Mouse (Mus musculus) liver, embryonic 14.5 days (tissue): Measurements from ENCODE around the gene Ccdc146. TPM values are rescaled to one million over a fixed set of nuclear protein-coding genes. Genes with fewer than 3 reads are reported as not detected.

Experiments used
- ATAC-seq: fragments of 200-750 bp; cut with Nextera tagmentation; 2 replicates; pipeline ENCODE4 v1.8.0; 2017; ENCODE audit warnings: moderate number of reproducible peaks, mild to moderate bottlenecking, moderate library complexity; ENCODE audit not compliant: insufficient read depth
- DNase-seq, 3 experiments: peaks; one replicate each; pipeline ENCODE4 v3.0.0-alpha.2; 2012 to 2013; ENCODE audit warnings: low read depth in 3 of 3, low spot score in 3 of 3
- H3K27ac ChIP-seq: fragments of 300-500 bp; sonication (generic); 2 replicates; pipeline ENCODE4 v1.5.1; 2014; ENCODE audit warnings: moderate library complexity, mild to moderate bottlenecking, control low read depth, inconsistent platforms
- H3K27me3 ChIP-seq: fragments of 300-500 bp; sonication (generic); 2 replicates; pipeline ENCODE4 v1.6.1; 2014; ENCODE audit warnings: mild to moderate bottlenecking, low read length, moderate library complexity; ENCODE audit not compliant: control insufficient read depth, insufficient read depth
- H3K36me3 ChIP-seq: fragments of 300-500 bp; sonication (generic); replicated peaks from 2 replicates; pipeline ENCODE4 v1.6.1; 2014; ENCODE audit warnings: low read depth; ENCODE audit not compliant: control insufficient read depth, insufficient read depth
- H3K4me1 ChIP-seq, 2 experiments: fragments of 200-500 bp in 1 of 2; fragments of 300-500 bp in 1 of 2; sonication (generic) in 1 of 2; replicated peaks; 2 replicates each; pipeline ENCODE4 v1.6.1; 2012 to 2014; ENCODE audit warnings: antibody characterized with exemption in 1 of 2, inconsistent platforms in 1 of 2, low read length in 1 of 2; ENCODE audit not compliant: control insufficient read depth in 2 of 2, insufficient read depth in 2 of 2
- H3K4me2 ChIP-seq: fragments of 300-500 bp; sonication (generic); 2 replicates; pipeline ENCODE4 v1.6.1; 2014; ENCODE audit warnings: low read depth, mild to moderate bottlenecking, control low read depth, moderate library complexity
- H3K4me3 ChIP-seq, 2 experiments: fragments of 200-500 bp in 1 of 2; fragments of 300-500 bp in 1 of 2; sonication (generic) in 1 of 2; 2 replicates each; pipeline ENCODE4 v1.5.1; 2012 to 2014; ENCODE audit warnings: low read depth in 2 of 2, low read length in 2 of 2, mild to moderate bottlenecking in 2 of 2, control low read depth in 1 of 2, inconsistent platforms in 1 of 2, moderate library complexity in 1 of 2; ENCODE audit not compliant: insufficient read depth in 1 of 2
- H3K9ac ChIP-seq: fragments of 300-500 bp; sonication (generic); replicated peaks from 2 replicates; pipeline ENCODE4 v1.6.1; 2014; ENCODE audit warnings: mild to moderate bottlenecking, control low read depth, moderate library complexity
- H3K9me3 ChIP-seq: fragments of 300-500 bp; sonication (generic); 2 replicates; pipeline ENCODE4 v1.6.1; 2016; ENCODE audit warnings: low read length, mixed read lengths; ENCODE audit not compliant: control insufficient read depth
- CTCF ChIP-seq: IDR thresholded peaks from 2 replicates; pipeline ENCODE4 v1.5.1; 2016; ENCODE audit warnings: antibody characterized with exemption, low read depth, control low read depth
- EP300 ChIP-seq: IDR thresholded peaks from 2 replicates; pipeline ENCODE4 v1.6.1; 2016; ENCODE audit warnings: antibody characterized with exemption, low read depth
- WGBS: fragments of 180-500 bp; shearing (Covaris S2); extraction: QIAGEN DNeasy Blood & Tissue Kit; methylation state at CpG from one replicate; pipeline ENCODE4 v1.1.7; 2014; ENCODE audit not compliant: insufficient replicate concordance; 5-methylcytosine and 5-hydroxymethylcytosine counted together
- polyA plus RNA-seq, 2 experiments: library from polyadenylated mRNA; depleted of rRNA in 1 of 2; stranded (reverse) in 1 of 2; unstranded in 1 of 2; fragments of >200 nt; fragmentation: Nextera tagmentation in 1 of 2; extraction: Ambion mirVana in 1 of 2; gene quantifications; 2 replicates each; pipeline versions ENCODE4 v1.2.1 to v1.2.3; 2012 to 2014

Gene Ccdc146
- polyA plus RNA-seq, 2 experiments = 0.04 TPM; not detected in 1

DNA sequence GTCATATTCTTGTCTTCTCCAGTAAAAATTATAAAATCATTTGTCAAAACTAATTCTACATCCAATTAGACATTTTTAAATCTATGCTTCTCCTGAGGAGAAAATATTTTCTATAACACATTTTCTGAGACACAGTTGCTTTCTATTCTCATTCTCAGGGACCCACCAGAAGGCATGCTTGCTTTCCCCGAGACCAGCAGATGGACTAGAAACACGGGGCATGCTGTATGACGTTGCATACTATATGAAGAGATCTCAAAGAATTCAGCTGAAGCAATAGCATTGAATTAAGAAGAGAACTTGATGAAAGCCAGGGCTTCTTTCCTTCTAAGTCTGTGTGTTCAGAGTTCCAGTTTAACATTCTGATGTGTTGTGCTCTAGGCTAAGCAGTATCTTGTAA, 109.8 kb downstream of the Ccdc146 start:
- no peaks in the 10 kb centered on the region for H3K27me3 ChIP-seq
- H3K4me3 ChIP-seq = no peak overlapping the region
- H3K9me3 ChIP-seq = no peaks in the 10 kb centered on the region
- no peaks in the 10 kb centered on the region for H3K4me1 ChIP-seq
- no peak for DNase-seq
- no peak overlapping the region for H3K9ac ChIP-seq
- no peak overlapping the region for H3K4me2 ChIP-seq
- TF ChIP-seq EP300 (no peak), CTCF (no peak)
- no peaks in the 10 kb centered on the region for H3K36me3 ChIP-seq
- 51% methylated on average over 3 of the region's 3 CpGs for whole genome bisulfite sequencing
- ATAC-seq = no peak
- H3K27ac ChIP-seq = no peak overlapping the region

DNA sequence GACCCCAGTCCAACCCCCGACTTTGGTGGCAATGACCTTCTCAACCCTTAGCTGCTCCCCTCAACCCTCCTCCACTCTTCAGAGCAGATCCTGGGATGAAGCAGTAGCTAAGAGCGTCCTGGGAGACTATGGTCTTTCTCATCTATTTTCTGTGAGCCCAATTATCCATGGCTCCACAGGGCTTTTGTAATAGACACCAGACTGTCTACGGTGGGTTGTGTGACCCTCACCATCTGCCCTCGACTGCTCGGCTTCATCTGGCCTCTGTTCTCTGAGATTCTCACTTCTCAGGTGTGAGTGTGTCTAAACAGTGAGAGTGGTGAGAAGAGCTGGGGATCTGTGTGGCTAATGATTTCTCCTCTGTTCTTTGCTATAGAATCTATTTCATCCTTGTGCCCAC, 117.3 kb downstream of the Ccdc146 start:
- H3K9me3 ChIP-seq = no peaks in the 10 kb centered on the region
- no peaks in the 10 kb centered on the region for H3K27me3 ChIP-seq
- no peak for ATAC-seq
- no peak overlapping the region for H3K4me2 ChIP-seq
- 64% methylated on average over 5 of the region's 5 CpGs for WGBS
- H3K36me3 ChIP-seq = no peaks in the 10 kb centered on the region
- no peak overlapping the region for H3K27ac ChIP-seq
- TF ChIP-seq CTCF (no peak), EP300 (no peak)
- DNase-seq = no peak
- H3K4me1 ChIP-seq = no peaks in the 10 kb centered on the region
- H3K9ac ChIP-seq = no peak overlapping the region
- H3K4me3 ChIP-seq = no peak overlapping the region

DNA sequence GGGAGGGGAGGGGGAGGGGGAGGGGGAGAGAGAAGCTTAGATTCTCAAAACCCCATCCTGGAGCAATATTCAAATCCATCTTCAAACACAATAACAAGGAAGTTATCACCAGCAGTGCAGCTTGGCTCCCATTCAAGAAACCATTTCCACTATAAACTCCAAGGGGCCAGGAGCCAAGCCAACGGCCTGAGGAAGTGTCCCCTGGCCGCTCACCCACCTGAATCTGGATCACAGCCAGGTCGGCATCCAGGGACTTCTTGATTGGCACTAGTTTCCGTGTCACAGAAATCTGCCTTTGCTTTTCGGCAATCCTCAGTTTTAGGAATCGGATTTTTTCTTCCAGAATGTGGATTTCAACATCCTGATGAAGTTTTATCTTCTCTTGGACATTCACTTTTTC, 123.5 kb downstream of the Ccdc146 start:
- no peak overlapping the region for H3K27ac ChIP-seq
- no peak overlapping the region for H3K4me2 ChIP-seq
- H3K9ac ChIP-seq = no peak overlapping the region
- no peaks in the 10 kb centered on the region for H3K9me3 ChIP-seq
- H3K4me1 ChIP-seq = no peaks in the 10 kb centered on the region
- H3K27me3 ChIP-seq = no peaks in the 10 kb centered on the region
- 62% methylated on average over 6 of the region's 6 CpGs for WGBS
- TF ChIP-seq EP300 (no peak), CTCF (no peak)
- H3K36me3 ChIP-seq = no peaks in the 10 kb centered on the region
- DNase-seq = no peak
- no peak overlapping the region for H3K4me3 ChIP-seq
- ATAC-seq = no peak

DNA sequence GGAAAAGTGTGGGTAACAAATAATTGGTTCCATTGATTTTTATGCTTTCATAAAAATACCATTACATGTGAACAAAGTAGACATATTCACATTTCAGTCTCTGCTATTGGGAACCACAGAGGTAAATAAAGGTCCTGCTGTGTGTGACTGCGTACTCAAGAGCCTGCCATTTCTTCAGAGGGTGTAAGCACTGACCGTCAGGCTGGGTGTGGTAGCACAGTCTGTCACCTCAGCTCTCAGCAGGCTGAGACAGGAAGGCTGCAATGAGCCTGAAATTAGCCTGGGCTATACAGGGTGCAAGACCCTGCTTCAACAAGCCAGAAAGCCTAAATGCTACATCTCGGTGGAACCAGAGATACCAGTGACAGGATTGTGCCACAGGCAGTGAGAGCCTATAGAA, 124.4 kb downstream of the Ccdc146 start:
- no peak for DNase-seq
- Histone ChIP-seq H3K9me3 (no peaks in the 10 kb centered on the region), H3K9ac (no peak overlapping the region), H3K36me3 (no peaks in the 10 kb centered on the region), H3K27me3 (no peaks in the 10 kb centered on the region), H3K27ac (no peak overlapping the region), H3K4me2 (no peak overlapping the region), H3K4me1 (no peaks in the 10 kb centered on the region), H3K4me3 (no peak overlapping the region)
- 58% methylated on average over 3 of the region's 3 CpGs for WGBS
- TF ChIP-seq EP300 = no peak
- no peak for TF ChIP-seq CTCF
- no peak for ATAC-seq

DNA sequence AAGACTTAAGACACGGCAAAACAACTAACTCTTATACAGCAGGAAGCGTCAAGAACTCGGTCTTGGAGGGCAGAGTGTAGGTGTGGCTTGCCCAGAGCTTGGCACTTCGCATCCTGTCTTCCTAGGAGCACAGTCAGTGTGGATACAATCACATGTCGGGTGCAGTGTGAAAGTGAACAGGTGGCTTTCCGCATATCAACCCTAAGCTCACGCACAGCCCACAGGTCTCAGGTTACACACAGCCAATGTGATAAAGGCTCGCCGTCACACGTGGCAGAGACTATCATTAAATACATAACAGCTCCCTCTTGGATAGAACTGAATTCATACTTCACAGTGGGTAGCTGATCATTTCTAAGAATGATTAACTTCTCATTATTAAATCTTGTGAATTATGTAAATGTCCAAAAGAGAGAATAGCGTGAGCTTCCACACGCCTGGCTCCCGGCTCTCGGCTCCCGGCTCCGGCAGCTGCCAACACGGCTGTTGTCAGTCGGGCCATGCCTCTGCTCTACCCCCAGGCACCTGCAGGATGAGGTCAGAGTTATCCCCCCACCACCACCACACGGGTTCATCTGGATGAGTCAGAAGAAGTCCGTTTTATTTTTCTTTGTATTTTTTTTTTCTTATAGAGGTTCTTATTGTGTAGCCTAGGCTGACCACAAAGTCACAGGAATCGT, 125.3 kb downstream of the Ccdc146 start:
- no peak overlapping the region for H3K27ac ChIP-seq
- no peaks in the 10 kb centered on the region for H3K36me3 ChIP-seq
- H3K9me3 ChIP-seq = no peaks in the 10 kb centered on the region
- no peak for TF ChIP-seq CTCF
- TF ChIP-seq EP300 = no peak
- no peaks in the 10 kb centered on the region for H3K4me1 ChIP-seq
- DNase-seq = no peak
- H3K27me3 ChIP-seq = no peaks in the 10 kb centered on the region
- ATAC-seq = no peak
- no peak overlapping the region for H3K9ac ChIP-seq
- no peak overlapping the region for H3K4me2 ChIP-seq
- H3K4me3 ChIP-seq = no peak overlapping the region
- WGBS = 70% methylated on average over 21 of the region's 21 CpGs
